Mouse (Mus musculus) forebrain, embryonic 12.5 days (tissue): ENCODE results near the gene C87436. TPM values are rescaled to one million over a fixed set of nuclear protein-coding genes. Genes with fewer than 3 reads are reported as not detected.

Source experiments
- ATAC-seq: fragments of 200-750 bp; cut with Nextera tagmentation; 2 replicates; pipeline ENCODE4 v1.8.0; 2017; ENCODE audit warnings: moderate TSS enrichment; ENCODE audit not compliant: low FRiP score
- H3K27ac ChIP-seq: fragments of 300-500 bp; sonication (generic); 2 replicates; pipeline ENCODE4 v1.5.1; 2016; ENCODE audit warnings: mild to moderate bottlenecking
- H3K27me3 ChIP-seq: fragments of 300-500 bp; sonication (generic); 2 replicates; pipeline ENCODE4 v1.6.1; 2016; ENCODE audit warnings: mild to moderate bottlenecking
- H3K36me3 ChIP-seq: fragments of 300-500 bp; sonication (generic); replicated peaks from 2 replicates; pipeline ENCODE4 v1.6.1; 2016; ENCODE audit warnings: mild to moderate bottlenecking
- H3K4me1 ChIP-seq: fragments of 300-500 bp; sonication (generic); 2 replicates; pipeline ENCODE4 v1.6.1; 2016
- H3K4me2 ChIP-seq: fragments of 300-500 bp; sonication (generic); 2 replicates; pipeline ENCODE4 v1.6.1; 2016; ENCODE audit warnings: mild to moderate bottlenecking, moderate library complexity
- H3K4me3 ChIP-seq: fragments of 300-500 bp; sonication (generic); replicated peaks from 2 replicates; pipeline ENCODE4 v1.5.1; 2016; ENCODE audit warnings: mild to moderate bottlenecking
- H3K9ac ChIP-seq: fragments of 300-500 bp; sonication (generic); 2 replicates; pipeline ENCODE4 v1.6.1; 2016; ENCODE audit warnings: mild to moderate bottlenecking
- H3K9me3 ChIP-seq: fragments of 300-500 bp; sonication (generic); 2 replicates; pipeline ENCODE4 v1.6.1; 2016
- WGBS: fragments of 180-500 bp; shearing (Covaris S2); methylation state at CpG from one replicate; pipeline ENCODE4 v1.1.7; 2016; 5-methylcytosine and 5-hydroxymethylcytosine counted together
- polyA plus RNA-seq: library from polyadenylated mRNA; unstranded; fragments of >200 nt; fragmentation: Nextera tagmentation; extraction: Ambion mirVana; gene quantifications from 2 replicates; pipeline ENCODE4 v1.2.1, GENCODE M21; 2016

Gene C87436
- polyA plus RNA-seq, 1 experiment from 2014 or later = 30.4 TPM

GRCm38 (mm10) chr6:86507116-86507515 is 68.9 kb downstream of the C87436 start:
- H3K9me3 ChIP-seq = no peaks in the 10 kb centered on the region
- no peaks in the 10 kb centered on the region for H3K36me3 ChIP-seq
- H3K9ac ChIP-seq = no peak overlapping the region
- no peak overlapping the region for H3K4me3 ChIP-seq
- no peaks in the 10 kb centered on the region for H3K27me3 ChIP-seq
- no peaks in the 10 kb centered on the region for H3K4me1 ChIP-seq
- no peak overlapping the region for H3K27ac ChIP-seq
- no peak for ATAC-seq
- H3K4me2 ChIP-seq = no peak overlapping the region

- Histone ChIP-seq H3K27ac (no peak overlapping the region), H3K4me1 (no peaks in the 10 kb centered on the region), H3K4me2 (no peak overlapping the region), H3K4me3 (no peak overlapping the region), H3K36me3 (no peaks in the 10 kb centered on the region), H3K9me3 (no peaks in the 10 kb centered on the region), H3K9ac (no peak overlapping the region), H3K27me3 (no peaks in the 10 kb centered on the region)
- 83% methylated on average over 3 of the region's 3 CpGs for WGBS
- no peak for ATAC-seq
Observed at GRCm38 (mm10) chr6:86508736-86509135, 70.6 kb downstream of the C87436 start.

- H3K9ac ChIP-seq = no peak overlapping the region
- no peak overlapping the region for H3K27ac ChIP-seq
- no peaks in the 10 kb centered on the region for H3K36me3 ChIP-seq
- no peaks in the 10 kb centered on the region for H3K27me3 ChIP-seq
- H3K4me2 ChIP-seq = no peak overlapping the region
- no peak overlapping the region for H3K4me3 ChIP-seq
- H3K4me1 ChIP-seq = no peaks in the 10 kb centered on the region
- ATAC-seq = no peak
- 85% methylated on average over 4 of the region's 4 CpGs for WGBS
- no peaks in the 10 kb centered on the region for H3K9me3 ChIP-seq
Observed at GRCm38 (mm10) chr6:86509194-86509865, 71.2 kb downstream of the C87436 start.

- 62% methylated on average over 3 of the region's 3 CpGs for WGBS
- H3K9me3 ChIP-seq = no peaks in the 10 kb centered on the region
- H3K4me1 ChIP-seq = no peaks in the 10 kb centered on the region
Observed at GRCm38 (mm10) chr6:86509866-86510200, 71.7 kb downstream of the C87436 start.

GRCm38 (mm10) chr6:86510979-86511378 is 72.8 kb downstream of the C87436 start:
- no peak overlapping the region for H3K9ac ChIP-seq
- H3K27me3 ChIP-seq = no peaks in the 10 kb centered on the region
- H3K4me3 ChIP-seq = no peak overlapping the region
- H3K27ac ChIP-seq = no peak overlapping the region
- H3K4me1 ChIP-seq = no peaks in the 10 kb centered on the region
- no peaks in the 10 kb centered on the region for H3K36me3 ChIP-seq
- no peak overlapping the region for H3K4me2 ChIP-seq
- 85% methylated on average over 4 of the region's 4 CpGs for WGBS
- ATAC-seq = no peak
- H3K9me3 ChIP-seq = no peaks in the 10 kb centered on the region

More at GRCm38 (mm10) chr6:86509866-86510200, 71.7 kb downstream of the C87436 start:
- Histone ChIP-seq H3K27ac (no peak overlapping the region), H3K9ac (no peak overlapping the region), H3K36me3 (no peaks in the 10 kb centered on the region), H3K4me2 (no peak overlapping the region), H3K4me3 (no peak overlapping the region), H3K27me3 (no peaks in the 10 kb centered on the region)
- no peak for ATAC-seq

GRCm38 (mm10) chr6:86513296-86513695 is 75.1 kb downstream of the C87436 start:
- Histone ChIP-seq H3K9ac (no peak overlapping the region), H3K4me1 (no peaks in the 10 kb centered on the region), H3K4me2 (no peak overlapping the region), H3K36me3 (no peaks in the 10 kb centered on the region), H3K27me3 (no peaks in the 10 kb centered on the region), H3K27ac (no peak overlapping the region), H3K4me3 (no peak overlapping the region), H3K9me3 (no peaks in the 10 kb centered on the region)
- 93% methylated on average over 4 of the region's 4 CpGs for WGBS
- no peak for ATAC-seq

GRCm38 (mm10) chr6:86516021-86516420 is 77.8 kb downstream of the C87436 start:
- Histone ChIP-seq H3K4me3 (no peak overlapping the region), H3K36me3 (no peaks in the 10 kb centered on the region), H3K9me3 (no peaks in the 10 kb centered on the region), H3K4me1 (no peaks in the 10 kb centered on the region), H3K27me3 (no peaks in the 10 kb centered on the region), H3K27ac (no peak overlapping the region), H3K9ac (no peak overlapping the region), H3K4me2 (no peak overlapping the region)
- ATAC-seq = no peak
- 81% methylated on average over 1 of the region's 1 CpGs for WGBS

- no peaks in the 10 kb centered on the region for H3K27me3 ChIP-seq
- peaks cover 21% of the 10 kb centered on the region for H3K36me3 ChIP-seq
- 75% methylated on average over 3 of the region's 3 CpGs for WGBS
- H3K4me3 ChIP-seq = no peak overlapping the region
- H3K27ac ChIP-seq = no peak overlapping the region
- peaks cover 17% of the 10 kb centered on the region for H3K4me1 ChIP-seq
- H3K4me2 ChIP-seq = no peak overlapping the region
- H3K9me3 ChIP-seq = no peaks in the 10 kb centered on the region
- no peak overlapping the region for H3K9ac ChIP-seq
- ATAC-seq = no peak
Observed at GRCm38 (mm10) chr6:86519767-86520345, 81.7 kb downstream of the C87436 start.

GRCm38 (mm10) chr6:86522001-86522911 is 84.1 kb downstream of the C87436 start:
- H3K4me2 ChIP-seq = peak overlapping the region; percentile 92
- peak overlapping the region; percentile 21; the same call in 1 of the 2 replicates for H3K9ac ChIP-seq

More at GRCm38 (mm10) chr6:86522001-86522911, 84.1 kb downstream of the C87436 start:
- 78% methylated on average over 5 of the region's 5 CpGs for WGBS
- Histone ChIP-seq H3K27me3 (no peaks in the 10 kb centered on the region), H3K4me3 (peak overlapping the region; percentile 10), H3K4me1 (peaks cover 17% of the 10 kb centered on the region), H3K36me3 (peaks cover 24% of the 10 kb centered on the region), H3K9me3 (no peaks in the 10 kb centered on the region), H3K27ac (peak overlapping the region; percentile 43; the same call in 1 of the 2 replicates)
- no peak for ATAC-seq

Other genes starting within 250 kb of the C87436 start
- gene Tgfa, start 243.2 kb upstream of the C87436 start, polyA plus RNA-seq = 3.0 and 4.3 TPM in 2 replicates
- 118 and 131 TPM in 2 replicates for gene Fam136a, start 72.7 kb upstream of the C87436 start, polyA plus RNA-seq
- gene Snrpg, start 67.1 kb upstream of the C87436 start, polyA plus RNA-seq = 641 and 720 TPM in 2 replicates
- gene Pcyox1, start 41.2 kb upstream of the C87436 start, polyA plus RNA-seq = 99.8 and 106 TPM in 2 replicates
- 337 and 341 TPM in 2 replicates for gene Tia1, start 34.2 kb upstream of the C87436 start, polyA plus RNA-seq
- gene Gm44790, start 11.7 kb upstream of the C87436 start, polyA plus RNA-seq = not detected in 2 replicates
- 497 and 562 TPM in 2 replicates for gene Pcbp1, start 87.9 kb downstream of the C87436 start, polyA plus RNA-seq
- gene Asprv1, start 189.8 kb downstream of the C87436 start, polyA plus RNA-seq = 0.52 and 0.87 TPM in 2 replicates
- 23.8 and 26.8 TPM in 2 replicates for gene Mxd1, start 230.8 kb downstream of the C87436 start, polyA plus RNA-seq
- 136 and 139 TPM in 2 replicates for gene Snrnp27, start 246.1 kb downstream of the C87436 start, polyA plus RNA-seq